In the genomic region with DNA sequence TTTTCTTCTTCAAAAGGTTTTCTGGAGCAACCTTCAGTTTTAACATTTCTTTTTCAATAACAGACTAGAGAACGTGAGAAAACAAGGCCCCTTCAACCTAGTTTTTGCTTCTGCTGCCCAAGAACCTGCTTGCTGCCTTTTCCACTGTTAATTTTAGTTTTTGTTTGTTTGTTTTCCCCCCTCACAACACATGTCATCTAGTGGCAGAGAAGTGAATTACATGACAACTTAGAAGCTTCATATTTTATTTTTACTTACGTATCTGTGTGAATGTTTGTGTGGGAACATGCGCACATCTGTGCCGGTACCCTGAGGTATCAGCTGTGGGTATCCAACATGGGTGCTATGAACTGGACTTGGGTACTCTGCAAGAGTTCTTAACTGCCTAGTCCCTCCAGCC, we compare ENCODE assay signal across 24 mouse cellular contexts. TPM values are rescaled to one million over a fixed set of nuclear protein-coding genes. Genes with fewer than 3 reads are reported as not detected.
DNase-seq lines count a peak whose midpoint lies in the region; ATAC-seq and TF ChIP-seq lines count a peak whose summit lies in the region.
"Had no signal": no experiment of that assay in that cellular context is flagged by ENCODE, and none has a peak within 500 bp of the region (broad histone marks: within the 10 kb centered on the region; RNA-seq: fewer than 3 reads in every experiment).

No protein-coding gene starts in this region.

- DNase-seq in forebrain, postnatal 0 days = no peak
- no peak for DNase-seq in kidney, postnatal 0 days (ENCODE audit: low spot score)
- no peak for DNase-seq in kidney, postnatal 25 days
- DNase-seq in midbrain, postnatal 0 days (ENCODE audit: low spot score) = no peak
- no peak for DNase-seq in midbrain, embryonic 10.5 days (ENCODE audit: low spot score)
- DNase-seq in testis, postnatal 14 days (ENCODE audit: low spot score) = no peak
- no peak for DNase-seq in heart, adult 11 months
- DNase-seq: adrenal gland, postnatal 10 days; cerebellum, adult 9-10 months; gastrocnemius, postnatal 25 days; heart, postnatal 14 days; kidney, postnatal 10 days; liver, embryonic 13.5 days; midbrain, embryonic 14.5 days; thymus, postnatal 14 days had no signal

- 88% methylated on average over 4 of the region's 4 CpGs for WGBS in forebrain, postnatal 0 days
- 95% methylated on average over 4 of the region's 4 CpGs for WGBS in forebrain, embryonic 12.5 days
- 87% methylated on average over 4 of the region's 4 CpGs for WGBS in kidney, postnatal 0 days
- 91% methylated on average over 4 of the region's 4 CpGs for WGBS in midbrain, postnatal 0 days
- 94% methylated on average over 4 of the region's 4 CpGs for WGBS in midbrain, embryonic 10.5 days

- ATAC-seq in forebrain, postnatal 0 days = no peak
- ATAC-seq in forebrain, embryonic 12.5 days (ENCODE audit: low FRiP score) = no peak
- no peak for ATAC-seq in kidney, postnatal 0 days (replicated peaks; ENCODE audit: low FRiP score, low read depth)
- ATAC-seq in midbrain, postnatal 0 days (ENCODE audit: low FRiP score) = no peak
- ATAC-seq: forebrain, embryonic 13.5 days; intestine, embryonic 16.5 days had no signal

- H3K4me1 ChIP-seq in forebrain, postnatal 0 days (ENCODE audit: insufficient read depth) = no peaks in the 10 kb centered on the region
- no peaks in the 10 kb centered on the region for H3K4me1 ChIP-seq in forebrain, embryonic 12.5 days
- H3K4me1 ChIP-seq in kidney, postnatal 0 days (replicated peaks; ENCODE audit: insufficient read depth, low read length) = no peaks in the 10 kb centered on the region
- H3K4me1 ChIP-seq in midbrain, postnatal 0 days (ENCODE audit: insufficient read depth, low read length) = no peaks in the 10 kb centered on the region
- H3K4me1 ChIP-seq in midbrain, embryonic 10.5 days = no peaks in the 10 kb centered on the region
- H3K4me1 ChIP-seq: forebrain, embryonic 13.5 days; limb, embryonic 10.5 days; liver, embryonic 13.5 days; stomach, embryonic 15.5 days had no signal

- H3K27ac ChIP-seq in forebrain, postnatal 0 days (ENCODE audit: low read depth, low read length) = no peak overlapping the region
- no peak overlapping the region for H3K27ac ChIP-seq in forebrain, embryonic 12.5 days
- H3K27ac ChIP-seq in kidney, postnatal 0 days = no peak overlapping the region
- no peak overlapping the region for H3K27ac ChIP-seq in midbrain, postnatal 0 days (ENCODE audit: low read depth, low read length)
- H3K27ac ChIP-seq in midbrain, embryonic 10.5 days (replicated peaks) = no peak overlapping the region
- H3K27ac ChIP-seq: forebrain, embryonic 13.5 days; hindbrain, embryonic 14.5 days; limb, embryonic 10.5 days; liver, embryonic 13.5 days; stomach, embryonic 15.5 days had no signal

- TF ChIP-seq CTCF in forebrain, postnatal 0 days (IDR thresholded peaks at IDR 0.05; ENCODE audit: low read depth) = peak; percentile 46
- peak; percentile 58; the same call in 1 of the 2 replicates for TF ChIP-seq CTCF in kidney, postnatal 0 days (IDR thresholded peaks at IDR 0.05; ENCODE audit: low read depth)
- TF ChIP-seq CTCF in midbrain, postnatal 0 days (IDR thresholded peaks at IDR 0.05) = peak; percentile 49

- H3K9me3 ChIP-seq in forebrain, postnatal 0 days (ENCODE audit: low read length) = no peaks in the 10 kb centered on the region
- H3K9me3 ChIP-seq in forebrain, embryonic 12.5 days = no peaks in the 10 kb centered on the region
- no peaks in the 10 kb centered on the region for H3K9me3 ChIP-seq in kidney, postnatal 0 days (replicated peaks; ENCODE audit: low read length)
- H3K9me3 ChIP-seq in midbrain, postnatal 0 days (ENCODE audit: low read length) = no peaks in the 10 kb centered on the region
- no peaks in the 10 kb centered on the region for H3K9me3 ChIP-seq in midbrain, embryonic 10.5 days (replicated peaks)
- H3K9me3 ChIP-seq: forebrain, embryonic 13.5 days; limb, embryonic 10.5 days; liver, embryonic 13.5 days; stomach, embryonic 15.5 days had no signal

- H3K36me3 ChIP-seq in forebrain, postnatal 0 days (ENCODE audit: insufficient read depth) = no peaks in the 10 kb centered on the region
- no peaks in the 10 kb centered on the region for H3K36me3 ChIP-seq in forebrain, embryonic 12.5 days (replicated peaks)
- no peaks in the 10 kb centered on the region for H3K36me3 ChIP-seq in kidney, postnatal 0 days (ENCODE audit: insufficient read depth, low read length)
- H3K36me3 ChIP-seq in midbrain, postnatal 0 days (ENCODE audit: insufficient read depth, low read length) = no peaks in the 10 kb centered on the region
- no peaks in the 10 kb centered on the region for H3K36me3 ChIP-seq in midbrain, embryonic 10.5 days
- H3K36me3 ChIP-seq: limb, embryonic 10.5 days; liver, embryonic 13.5 days; stomach, embryonic 15.5 days had no signal

- H3K4me3 ChIP-seq in forebrain, postnatal 0 days (ENCODE audit: low read depth, low read length) = no peak overlapping the region
- H3K4me3 ChIP-seq in forebrain, embryonic 12.5 days (replicated peaks) = no peak overlapping the region
- H3K4me3 ChIP-seq in kidney, postnatal 0 days (replicated peaks; ENCODE audit: low read depth, low read length) = no peak overlapping the region
- no peak overlapping the region for H3K4me3 ChIP-seq in midbrain, postnatal 0 days (ENCODE audit: low read depth, low read length)
- no peak overlapping the region for H3K4me3 ChIP-seq in midbrain, embryonic 10.5 days
- H3K4me3 ChIP-seq: forebrain, embryonic 13.5 days; limb, embryonic 10.5 days; liver, embryonic 13.5 days; myocyte; stomach, embryonic 15.5 days had no signal

- H3K4me2 ChIP-seq in forebrain, postnatal 0 days (ENCODE audit: low read depth) = no peak overlapping the region
- H3K4me2 ChIP-seq in forebrain, embryonic 12.5 days = no peak overlapping the region
- no peak overlapping the region for H3K4me2 ChIP-seq in kidney, postnatal 0 days (ENCODE audit: low read length)
- H3K4me2 ChIP-seq in midbrain, postnatal 0 days (ENCODE audit: low read depth, low read length, poor library complexity, severe bottlenecking) = no peak overlapping the region
- H3K4me2 ChIP-seq: forebrain, embryonic 13.5 days; heart, embryonic 11.5 days; hindbrain, embryonic 14.5 days; liver, embryonic 13.5 days; stomach, embryonic 15.5 days had no signal

- H3K9ac ChIP-seq in forebrain, postnatal 0 days = no peak overlapping the region
- H3K9ac ChIP-seq in forebrain, embryonic 12.5 days = no peak overlapping the region
- no peak overlapping the region for H3K9ac ChIP-seq in kidney, postnatal 0 days (ENCODE audit: low read depth, low read length)
- H3K9ac ChIP-seq in midbrain, postnatal 0 days (replicated peaks; ENCODE audit: low read length, poor library complexity, severe bottlenecking) = no peak overlapping the region
- H3K9ac ChIP-seq: forebrain, embryonic 13.5 days; hindbrain, embryonic 14.5 days; liver, embryonic 13.5 days; stomach, embryonic 15.5 days had no signal

- no peaks in the 10 kb centered on the region for H3K27me3 ChIP-seq in forebrain, postnatal 0 days (ENCODE audit: insufficient read depth, low read length)
- no peaks in the 10 kb centered on the region for H3K27me3 ChIP-seq in forebrain, embryonic 12.5 days
- no peaks in the 10 kb centered on the region for H3K27me3 ChIP-seq in kidney, postnatal 0 days (ENCODE audit: insufficient read depth, low read length)
- no peaks in the 10 kb centered on the region for H3K27me3 ChIP-seq in midbrain, postnatal 0 days (ENCODE audit: insufficient read depth, low read length)
- no peaks in the 10 kb centered on the region for H3K27me3 ChIP-seq in midbrain, embryonic 10.5 days (ENCODE audit: low read depth, poor library complexity, severe bottlenecking)
- H3K27me3 ChIP-seq: forebrain, embryonic 13.5 days; liver, embryonic 13.5 days; stomach, embryonic 15.5 days had no signal

RNA-seq across cellular contexts. Expression of a gene that starts 35.9 kb away (rescaled TPM):
- 34.6 and 39.5 TPM in 2 replicates for total RNA-seq in forebrain, postnatal 0 days (2014; rRNA removed)
- 89.7 and 121 TPM in 2 replicates for polyA plus RNA-seq in forebrain, postnatal 0 days (2015; fragmentation: Nextera tagmentation; extraction: Ambion mirVana)
- 94.9 and 95.5 TPM in 2 replicates for polyA plus RNA-seq in forebrain, embryonic 12.5 days (2016; fragmentation: Nextera tagmentation; extraction: Ambion mirVana)
- polyA plus RNA-seq in kidney, postnatal 0 days (2015; fragmentation: Nextera tagmentation; extraction: Ambion mirVana) = 92.6 and 94.3 TPM in 2 replicates
- total RNA-seq in midbrain, postnatal 0 days (2014; rRNA removed) = 21.5 and 34.9 TPM in 2 replicates
- 72.6 and 76.4 TPM in 2 replicates for polyA plus RNA-seq in midbrain, postnatal 0 days (2015; fragmentation: Nextera tagmentation; extraction: Ambion mirVana)
- polyA plus RNA-seq in midbrain, embryonic 10.5 days (2016; fragmentation: Nextera tagmentation; extraction: Ambion mirVana) = 105 and 107 TPM in 2 replicates

RNA-seq across cellular contexts. Expression of a gene that starts 39.9 kb away (rescaled TPM):
- total RNA-seq in forebrain, postnatal 0 days (2014; rRNA removed) = 27.4 and 39.1 TPM in 2 replicates
- 11.7 and 12.1 TPM in 2 replicates for polyA plus RNA-seq in forebrain, postnatal 0 days (2015; fragmentation: Nextera tagmentation; extraction: Ambion mirVana)
- 10.7 and 11.5 TPM in 2 replicates for polyA plus RNA-seq in forebrain, embryonic 12.5 days (2016; fragmentation: Nextera tagmentation; extraction: Ambion mirVana)
- 28.9 TPM in 2 replicates for polyA plus RNA-seq in kidney, postnatal 0 days (2015; fragmentation: Nextera tagmentation; extraction: Ambion mirVana)
- total RNA-seq in midbrain, postnatal 0 days (2014; rRNA removed) = 27.2 and 28.0 TPM in 2 replicates
- polyA plus RNA-seq in midbrain, postnatal 0 days (2015; fragmentation: Nextera tagmentation; extraction: Ambion mirVana) = 7.5 and 8.6 TPM in 2 replicates
- 11.4 and 13.3 TPM in 2 replicates for polyA plus RNA-seq in midbrain, embryonic 10.5 days (2016; fragmentation: Nextera tagmentation; extraction: Ambion mirVana)
- total RNA-seq: common myeloid progenitor, adult 5-6 weeks had no signal
